Mouse (Mus musculus) spleen, adult 2 months (tissue): ENCODE measurements around the gene Fam50b.

ENCODE experiments used
- CTCF ChIP-seq: fragments of 200-500 bp; IDR thresholded peaks from 2 replicates; pipeline ENCODE4 v1.5.1; 2011; ENCODE audit warnings: mild to moderate bottlenecking, inconsistent platforms; ENCODE audit not compliant: insufficient read depth, insufficient read length, insufficient replicate concordance; ENCODE audit errors: extremely low read depth
- POLR2A ChIP-seq: fragments of 200-500 bp; IDR thresholded peaks from 2 replicates; pipeline ENCODE4 v1.6.1; 2011; ENCODE audit warnings: low read depth, low read length, inconsistent platforms

DNA sequence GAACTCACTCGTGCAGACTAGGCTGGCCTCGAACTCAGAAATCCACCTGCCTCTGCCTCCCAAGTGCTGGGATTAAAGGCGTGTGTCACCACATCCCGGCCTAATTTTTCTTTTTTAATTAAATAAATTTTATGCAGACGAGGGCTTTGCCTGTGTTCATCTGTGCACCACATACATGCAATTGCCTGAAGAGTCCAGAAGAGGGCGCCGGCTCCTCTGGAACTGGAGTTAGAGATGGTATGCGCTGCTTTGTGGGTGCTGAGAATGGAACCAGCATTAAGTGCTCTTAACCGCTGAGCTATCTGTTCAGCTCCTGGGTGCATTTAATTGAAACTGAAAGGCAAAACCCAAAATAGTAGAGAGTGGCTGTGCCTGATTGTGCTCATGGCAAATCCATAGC, 6.6 kb downstream of the Fam50b start:
- no peak for TF ChIP-seq POLR2A
- TF ChIP-seq CTCF = peak; percentile 19; the same call in 1 of the 2 replicates
